Mouse (Mus musculus): ENCODE measurements at regions not wholly inside any gene's neighbourhood (a gene's known extent, or its start where the extent isn't known, plus 50 kb on each side); places are given as distances from the start of the nearest gene placed in this dataset.

GRCm38 (mm10) chr9:101640598-101640997 lies 221.0 kb upstream of the 9630041A04Rik start:
- TF ChIP-seq POLR2A (IDR thresholded peaks at IDR 0.05; ENCODE audit: low read depth, low read length) (no peak), CTCF (conservative IDR thresholded peaks at IDR 0.05; ENCODE audit: insufficient read depth, insufficient read length, low read depth, low read length) (no peak)
